Mouse (Mus musculus) lung, adult 2 months (tissue): ENCODE data around the gene Rtn1.

Experiments used
- CTCF ChIP-seq: fragments of 200-500 bp; IDR thresholded peaks from 2 replicates; pipeline ENCODE4 v1.5.1; 2011; ENCODE audit warnings: mild to moderate bottlenecking, low read length, control low read depth; ENCODE audit not compliant: insufficient read depth
- POLR2A ChIP-seq: fragments of 200-500 bp; IDR thresholded peaks from 2 replicates; pipeline ENCODE4 v1.6.1; 2011; ENCODE audit warnings: low read depth, mild to moderate bottlenecking, control low read depth, low read length, borderline replicate concordance; ENCODE audit errors: extremely low read depth

DNA sequence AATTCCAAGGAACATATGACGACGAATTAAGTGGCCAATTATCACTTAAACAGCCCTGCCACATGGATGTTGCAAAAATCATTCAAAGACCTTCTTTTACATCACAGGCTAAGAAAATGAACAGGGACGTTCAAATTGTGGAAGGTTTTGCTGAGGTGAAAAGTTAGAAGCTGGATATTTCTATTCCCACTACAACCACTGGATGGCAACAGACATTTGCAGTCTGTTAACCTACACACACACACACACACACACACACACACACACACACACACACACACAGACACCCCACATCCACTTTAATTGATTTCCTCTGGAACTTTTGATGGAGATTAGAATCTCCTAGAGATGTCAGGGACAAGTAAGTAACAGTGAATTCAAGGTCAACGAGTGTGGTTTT is 117.6 kb downstream of the Rtn1 start:
- no peak for TF ChIP-seq CTCF
- no peak for TF ChIP-seq POLR2A
